Mouse (Mus musculus): ENCODE measurements at regions not wholly inside any gene's neighbourhood (a gene's known extent, or its start where the extent isn't known, plus 50 kb on each side); places are given as distances from the start of the nearest gene placed in this dataset.

- no peak for TF ChIP-seq CTCF (IDR thresholded peaks at IDR 0.05; ENCODE audit: low read depth)
- TF ChIP-seq EP300 (IDR thresholded peaks at IDR 0.05; ENCODE audit: low read depth): no peak
Measured at GRCm38 (mm10) chr12:58625144-58625543, 356.1 kb upstream of the Clec14a start.

All from liver, postnatal 0 days (tissue).